Mouse (Mus musculus): ENCODE measurements around the gene Tle3. TPM values are rescaled to one million over a fixed set of nuclear protein-coding genes. Genes with fewer than 3 reads are reported as not detected.

Gene Tle3
- polyA plus RNA-seq, 1 experiment from 2014 or later = 65.9 TPM

- Histone ChIP-seq H3K9ac (replicated peaks) (peak overlapping the region; percentile 73), H3K9me3 (no peaks in the 10 kb centered on the region), H3K27me3 (peaks cover 21% of the 10 kb centered on the region), H3K36me3 (0 out of 2 replicates have a peak, but pooled peaks cover 3% of the 10 kb centered on the region), H3K4me2 (replicated peaks) (peak overlapping the region; percentile 95), H3K4me3 (peak overlapping the region; percentile 97), H3K4me1 (peaks cover 57% of the 10 kb centered on the region), H3K27ac (replicated peaks) (peak overlapping the region; percentile 92)
- WGBS = under 1% methylated on average over 66 of the region's 66 CpGs
- ATAC-seq (ENCODE audit: low FRiP score, low read depth) = peak; percentile 2; the same call in 1 of the 2 replicates
Measured at GRCm38 (mm10) chr9:61370889-61371754, 1.0 kb upstream of the Tle3 start.

GRCm38 (mm10) chr9:61372510-61372975 lies 377 bp downstream of the Tle3 start:
- ATAC-seq (ENCODE audit: low FRiP score, low read depth) = peak; percentile 6
- H3K4me1 ChIP-seq = peaks cover 67% of the 10 kb centered on the region
- H3K4me3 ChIP-seq = peak overlapping the region; percentile 97

DNA sequence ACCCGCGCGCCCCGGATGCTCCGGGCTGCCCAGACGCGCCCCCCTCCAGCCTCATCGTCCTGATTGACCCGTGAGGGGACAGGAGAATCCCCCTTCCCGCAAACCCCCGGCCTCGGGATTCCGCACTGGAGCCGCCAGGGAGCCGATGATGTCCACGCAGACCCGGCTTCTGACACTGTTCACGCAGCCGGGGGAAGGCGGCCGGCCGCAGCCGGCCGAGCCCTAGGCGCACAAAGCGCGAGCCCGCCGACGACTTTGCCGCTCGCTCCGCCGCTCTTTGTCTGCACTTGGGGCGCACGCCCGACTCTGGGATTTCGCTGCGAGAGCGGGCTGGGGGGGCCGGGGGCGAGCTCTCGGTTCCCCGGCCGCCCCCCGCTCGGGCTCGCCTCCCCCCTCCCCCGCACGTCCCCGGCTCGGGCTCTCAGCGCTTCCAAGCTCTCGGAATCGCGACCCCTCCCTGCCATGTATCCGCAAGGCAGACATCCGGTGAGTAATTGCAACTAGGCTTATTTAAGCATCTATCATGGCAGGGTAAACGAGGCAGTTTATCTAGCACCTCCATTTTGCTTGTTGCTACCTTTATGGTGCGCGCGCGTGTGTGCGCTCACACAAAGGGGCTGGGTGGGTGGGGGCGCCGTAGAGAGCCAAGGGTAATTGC lies 939 bp downstream of the Tle3 start:
- Histone ChIP-seq H3K4me3 (peak overlapping the region; percentile 97), H3K4me1 (peaks cover 67% of the 10 kb centered on the region), H3K27ac (replicated peaks) (peak overlapping the region; percentile 95), H3K9me3 (no peaks in the 10 kb centered on the region), H3K9ac (replicated peaks) (peak overlapping the region; percentile 100), H3K36me3 (0 out of 2 replicates have a peak, but pooled peaks cover 8% of the 10 kb centered on the region), H3K4me2 (replicated peaks) (peak overlapping the region; percentile 88), H3K27me3 (peaks cover 1% of the 10 kb centered on the region; the same call in 1 of the 2 replicates)
- WGBS = under 1% methylated on average over 49 of the region's 66 CpGs
- no peak for ATAC-seq (ENCODE audit: low FRiP score, low read depth)

More at GRCm38 (mm10) chr9:61372510-61372975, 377 bp downstream of the Tle3 start:
- Histone ChIP-seq H3K27me3 (peaks cover 7% of the 10 kb centered on the region), H3K4me2 (replicated peaks) (peak overlapping the region; percentile 88), H3K27ac (replicated peaks) (peak overlapping the region; percentile 95), H3K9ac (replicated peaks) (peak overlapping the region; percentile 100), H3K36me3 (0 out of 2 replicates have a peak, but pooled peaks cover 8% of the 10 kb centered on the region), H3K9me3 (no peaks in the 10 kb centered on the region)
- WGBS = under 1% methylated on average over 40 of the region's 42 CpGs

GRCm38 (mm10) chr9:61373634-61373941 lies 1.4 kb downstream of the Tle3 start:
- no peak for ATAC-seq (ENCODE audit: low FRiP score, low read depth)
- WGBS = 0% methylated on average over 23 of the region's 23 CpGs
- no peaks in the 10 kb centered on the region for H3K27me3 ChIP-seq
- peak overlapping the region; percentile 100 for H3K9ac ChIP-seq (replicated peaks)
- peaks cover 10% of the 10 kb centered on the region; the same call in 1 of the 2 replicates for H3K36me3 ChIP-seq
- H3K4me2 ChIP-seq (replicated peaks) = peak overlapping the region; percentile 88
- peaks cover 69% of the 10 kb centered on the region for H3K4me1 ChIP-seq
- H3K27ac ChIP-seq (replicated peaks) = peak overlapping the region; percentile 95
- no peaks in the 10 kb centered on the region for H3K9me3 ChIP-seq
- H3K4me3 ChIP-seq = peak overlapping the region; percentile 97

DNA sequence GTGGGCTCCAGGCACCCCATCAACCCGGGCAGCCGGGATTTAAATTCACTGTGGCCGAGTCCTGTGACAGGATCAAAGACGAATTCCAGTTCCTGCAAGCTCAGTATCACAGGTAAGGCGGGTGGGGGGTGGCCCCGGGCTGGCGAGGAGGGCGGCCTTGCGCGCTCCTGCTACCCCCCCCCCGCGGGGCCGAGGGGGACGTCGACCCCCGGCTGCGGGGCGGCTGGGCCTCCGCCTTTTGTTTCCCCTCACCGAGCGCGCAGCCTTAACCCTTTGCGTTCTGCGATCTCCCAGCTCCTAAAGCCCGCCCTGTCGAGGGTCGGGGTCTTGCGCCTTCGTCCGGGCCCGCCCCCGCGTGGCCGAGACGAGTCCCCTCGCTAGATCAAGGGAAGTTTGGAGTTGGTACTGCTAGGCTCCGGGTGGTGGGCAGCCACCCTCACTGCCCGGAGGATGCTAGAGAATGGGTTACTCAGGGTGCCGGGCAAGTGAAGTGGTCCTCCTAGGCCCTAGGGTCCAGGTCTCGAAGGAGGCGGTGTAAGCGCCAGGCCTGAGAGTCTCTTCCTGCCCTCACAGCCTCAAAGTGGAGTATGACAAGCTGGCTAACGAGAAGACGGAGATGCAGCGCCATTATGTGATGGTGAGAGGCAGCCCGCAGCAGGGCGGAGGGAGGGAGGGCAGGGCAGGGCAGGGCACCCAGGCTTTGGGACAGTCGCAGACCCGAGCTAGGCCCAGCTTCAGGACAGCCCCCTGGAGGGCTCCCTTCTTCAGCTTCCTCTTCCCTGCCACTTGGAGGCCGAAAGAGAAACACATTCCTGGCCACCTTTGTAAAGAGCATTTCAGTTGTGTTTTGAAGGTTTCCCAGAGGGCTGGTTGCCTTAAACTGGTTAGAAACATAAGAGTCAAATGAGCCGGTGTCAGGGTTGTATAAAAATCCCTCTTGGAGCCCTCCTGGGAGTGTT lies 2.1 kb downstream of the Tle3 start:
- under 1% methylated on average over 47 of the region's 51 CpGs for WGBS
- H3K9me3 ChIP-seq = no peaks in the 10 kb centered on the region
- H3K27me3 ChIP-seq = no peaks in the 10 kb centered on the region
- H3K27ac ChIP-seq (replicated peaks) = peak overlapping the region; percentile 95
- H3K4me1 ChIP-seq = peaks cover 70% of the 10 kb centered on the region
- H3K4me2 ChIP-seq (replicated peaks) = peak overlapping the region; percentile 88
- peaks cover 16% of the 10 kb centered on the region; the same call in 1 of the 2 replicates for H3K36me3 ChIP-seq
- H3K4me3 ChIP-seq = peak overlapping the region; percentile 97
- peak overlapping the region; percentile 100 for H3K9ac ChIP-seq (replicated peaks)
- ATAC-seq (ENCODE audit: low FRiP score, low read depth) = no peak

GRCm38 (mm10) chr9:61375002-61375401 lies 2.8 kb downstream of the Tle3 start:
- no peaks in the 10 kb centered on the region for H3K27me3 ChIP-seq
- whole genome bisulfite sequencing = 8% methylated on average over 5 of the region's 5 CpGs
- peak overlapping the region; percentile 97 for H3K4me3 ChIP-seq
- peak overlapping the region; percentile 88 for H3K4me2 ChIP-seq (replicated peaks)
- H3K9me3 ChIP-seq = no peaks in the 10 kb centered on the region
- H3K27ac ChIP-seq (replicated peaks) = no peak overlapping the region
- H3K9ac ChIP-seq (replicated peaks) = peak overlapping the region; percentile 100
- H3K36me3 ChIP-seq = peaks cover 22% of the 10 kb centered on the region; the same call in 1 of the 2 replicates
- no peak for ATAC-seq (ENCODE audit: low FRiP score, low read depth)
- H3K4me1 ChIP-seq = peaks cover 70% of the 10 kb centered on the region

DNA sequence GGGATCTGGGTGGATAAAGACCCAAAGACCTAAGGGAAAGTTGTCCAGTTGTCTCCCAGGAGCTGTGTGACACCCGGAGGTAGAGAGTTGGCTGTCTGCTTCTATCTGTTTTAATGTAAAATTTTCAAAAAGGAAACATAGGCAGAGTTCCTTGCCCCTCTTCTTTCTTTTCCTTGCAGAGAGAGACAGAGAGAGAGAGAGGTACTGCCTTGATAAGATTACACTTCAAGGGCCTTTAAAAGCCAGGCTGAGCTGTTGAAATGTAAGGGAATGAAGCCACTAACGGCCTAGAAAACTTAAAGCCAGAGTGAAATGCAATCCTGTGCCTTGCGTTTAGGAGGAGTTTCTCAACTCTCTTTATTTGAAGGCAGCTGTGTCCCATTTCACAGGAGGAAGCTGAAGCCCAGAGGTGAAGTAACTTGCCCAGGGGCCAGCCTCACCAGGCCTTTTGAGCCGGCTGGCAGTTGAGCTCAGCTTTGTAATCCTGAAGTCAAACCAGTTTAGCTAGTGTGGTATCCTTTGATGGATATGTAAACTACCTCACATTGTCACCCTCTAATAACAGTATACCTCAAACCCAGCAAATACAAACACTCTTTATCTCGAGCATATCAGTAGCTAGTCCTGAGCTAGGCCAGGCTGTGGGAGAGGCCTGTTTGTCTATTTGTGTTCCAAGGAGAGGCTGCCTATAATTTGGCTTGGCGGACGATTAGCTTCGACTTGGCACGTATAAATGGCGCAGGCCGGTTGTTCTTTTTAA lies 3.8 kb downstream of the Tle3 start:
- Histone ChIP-seq H3K4me1 (peaks cover 78% of the 10 kb centered on the region), H3K27me3 (no peaks in the 10 kb centered on the region), H3K36me3 (peaks cover 25% of the 10 kb centered on the region; the same call in 1 of the 2 replicates), H3K4me3 (peak overlapping the region; percentile 97), H3K9me3 (no peaks in the 10 kb centered on the region), H3K4me2 (replicated peaks) (peak overlapping the region; percentile 88), H3K27ac (replicated peaks) (peak overlapping the region; percentile 90; the same call in 1 of the 2 replicates), H3K9ac (replicated peaks) (peak overlapping the region; percentile 55)
- ATAC-seq (ENCODE audit: low FRiP score, low read depth) = no peak
- WGBS = 36% methylated on average over 11 of the region's 11 CpGs

DNA sequence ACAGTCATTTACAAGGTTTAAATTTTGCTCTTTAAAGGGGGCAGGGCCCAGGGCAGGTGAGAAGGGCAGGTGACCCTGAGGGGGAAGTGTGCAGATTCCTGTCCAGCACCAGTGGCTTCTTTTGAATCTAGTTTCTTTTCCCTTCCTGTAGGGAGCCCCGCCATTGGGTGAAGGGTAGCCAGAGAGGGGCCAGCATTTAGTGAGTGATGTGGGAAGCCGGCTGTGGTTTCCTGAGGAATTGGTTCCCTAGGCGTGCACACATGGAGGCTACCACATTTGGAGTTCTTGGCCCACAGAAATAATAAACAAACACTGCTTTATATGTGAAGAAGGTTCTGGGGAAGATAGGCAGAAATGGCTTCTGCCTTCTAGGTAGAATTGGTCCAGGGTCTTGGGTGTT lies 4.5 kb downstream of the Tle3 start:
- Histone ChIP-seq H3K9ac (replicated peaks) (peak overlapping the region; percentile 55), H3K4me2 (replicated peaks) (peak overlapping the region; percentile 88), H3K36me3 (peaks cover 31% of the 10 kb centered on the region; the same call in 1 of the 2 replicates), H3K27ac (replicated peaks) (peak overlapping the region; percentile 90), H3K9me3 (no peaks in the 10 kb centered on the region), H3K4me1 (peaks cover 78% of the 10 kb centered on the region), H3K4me3 (peak overlapping the region; percentile 97), H3K27me3 (no peaks in the 10 kb centered on the region)
- 44% methylated on average over 3 of the region's 3 CpGs for WGBS
- ATAC-seq (ENCODE audit: low FRiP score, low read depth) = no peak

DNA sequence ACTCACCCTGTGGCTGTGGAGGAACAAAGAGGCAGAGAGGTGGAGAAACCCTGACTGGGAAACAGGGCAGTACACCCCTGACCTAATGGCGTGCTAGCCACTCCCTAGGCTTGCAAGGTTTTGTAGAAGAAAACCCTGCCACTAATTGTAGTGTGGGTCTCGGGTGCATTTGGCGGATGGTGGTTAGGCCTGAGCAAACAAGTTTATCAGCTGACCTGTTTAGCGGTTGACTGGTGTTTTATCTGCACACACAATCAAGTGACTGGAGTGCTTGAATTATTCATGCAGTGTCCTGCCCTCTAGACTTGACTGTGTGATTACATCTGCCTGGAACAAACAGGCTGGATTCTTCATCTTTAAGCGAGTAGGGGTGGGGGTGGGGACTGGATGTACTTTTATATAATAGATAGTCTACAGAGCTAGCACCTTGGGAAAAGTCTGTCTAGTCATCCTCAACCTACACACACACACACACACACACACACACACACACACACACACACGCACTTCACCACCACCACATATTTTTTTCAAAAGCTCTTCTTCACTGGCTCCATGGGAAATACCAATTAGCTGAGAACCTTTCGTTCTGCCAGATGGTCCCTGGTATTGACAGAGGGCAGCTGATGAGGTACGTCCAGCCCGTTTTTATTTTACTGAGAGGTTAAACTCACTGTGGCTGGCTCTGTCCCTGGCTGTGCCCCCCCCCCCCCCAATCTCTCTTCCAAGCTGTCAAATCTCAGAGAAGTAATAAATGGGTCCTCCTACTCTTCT lies 5.7 kb downstream of the Tle3 start:
- ATAC-seq (ENCODE audit: low FRiP score, low read depth) = peak; percentile 39
- H3K27ac ChIP-seq (replicated peaks) = peak overlapping the region; percentile 90
- H3K9me3 ChIP-seq = no peaks in the 10 kb centered on the region
- peak overlapping the region; percentile 55 for H3K9ac ChIP-seq (replicated peaks)
- H3K4me3 ChIP-seq = peak overlapping the region; percentile 97
- 14% methylated on average over 9 of the region's 9 CpGs for WGBS
- H3K4me2 ChIP-seq (replicated peaks) = peak overlapping the region; percentile 88
- 0 out of 2 replicates have a peak, but pooled peaks cover 9% of the 10 kb centered on the region for H3K27me3 ChIP-seq
- peaks cover 87% of the 10 kb centered on the region for H3K4me1 ChIP-seq
- peaks cover 43% of the 10 kb centered on the region for H3K36me3 ChIP-seq

DNA sequence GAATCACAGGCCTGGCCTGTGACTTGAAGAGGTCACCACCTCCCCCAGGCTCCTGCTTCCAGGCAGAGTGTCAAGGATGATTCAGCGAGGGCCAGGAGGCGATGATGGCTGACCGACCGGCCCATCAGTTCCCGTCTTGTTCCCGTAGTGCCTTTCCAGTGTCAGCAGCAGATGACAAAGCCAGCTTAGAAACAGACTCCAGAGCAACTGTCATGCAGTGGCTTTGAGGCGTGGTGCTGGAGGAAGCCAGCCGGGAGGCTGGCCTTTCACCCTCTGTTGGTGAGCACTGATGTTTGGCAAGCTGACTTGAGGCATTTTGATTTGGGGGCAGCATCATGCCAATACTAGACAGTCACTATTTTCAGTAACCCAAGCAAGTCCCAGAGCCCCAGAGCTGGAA lies 6.3 kb downstream of the Tle3 start:
- H3K27me3 ChIP-seq = peaks cover 12% of the 10 kb centered on the region; the same call in 1 of the 2 replicates
- WGBS = 12% methylated on average over 8 of the region's 8 CpGs
- H3K4me3 ChIP-seq = peak overlapping the region; percentile 97
- H3K9ac ChIP-seq (replicated peaks) = 0 out of 2 replicates have a peak overlapping the region, but pooled peaks have one; percentile 37
- peaks cover 47% of the 10 kb centered on the region for H3K36me3 ChIP-seq
- ATAC-seq (ENCODE audit: low FRiP score, low read depth) = no peak
- H3K27ac ChIP-seq (replicated peaks) = peak overlapping the region; percentile 90
- peaks cover 93% of the 10 kb centered on the region for H3K4me1 ChIP-seq
- H3K4me2 ChIP-seq (replicated peaks) = peak overlapping the region; percentile 88
- H3K9me3 ChIP-seq = no peaks in the 10 kb centered on the region
